Mouse (Mus musculus): ENCODE measurements around the gene Rras2. TPM values are rescaled to one million over a fixed set of nuclear protein-coding genes. Genes with fewer than 3 reads are reported as not detected.
A peak's percentile ranks its signal among the peaks of the same experiment; 100 is the strongest.

Rras2 gene
- total and polyA plus RNA-seq, 2 experiments from 2014 or later = 34.4 to 56.6 TPM

DNA sequence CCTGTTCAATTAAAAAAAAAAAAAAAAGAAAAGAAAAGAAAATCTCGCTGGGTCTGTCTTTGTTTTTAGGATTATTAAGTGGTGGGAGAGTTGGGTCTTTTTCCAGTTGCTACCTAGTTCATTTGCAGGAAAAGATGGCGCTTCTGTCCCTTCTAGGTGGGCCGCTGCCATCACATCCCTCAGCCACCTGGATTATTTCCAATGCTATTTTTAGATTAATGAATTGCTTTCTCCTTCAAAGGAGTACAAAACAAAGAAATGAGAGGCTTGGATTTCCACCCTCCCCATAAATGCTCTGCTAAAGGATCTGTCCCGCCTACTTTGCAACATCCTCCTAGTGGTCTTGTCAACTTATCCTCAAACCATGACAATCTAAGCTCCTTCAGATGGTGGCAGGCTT, 76.2 kb downstream of the Rras2 start:
- Histone ChIP-seq H3K36me3 (ENCODE audit: insufficient read depth) (no peaks in the 10 kb centered on the region; the same call in 1 of the 2 replicates), H3K9ac (no peak overlapping the region), H3K4me3 (ENCODE audit: low read depth, low read length) (no peak overlapping the region), H3K4me2 (ENCODE audit: low read depth) (no peak overlapping the region), H3K9me3 (ENCODE audit: low read length) (no peaks in the 10 kb centered on the region), H3K27ac (ENCODE audit: low read depth, low read length) (no peak overlapping the region), H3K27me3 (ENCODE audit: insufficient read depth, low read length) (no peaks in the 10 kb centered on the region), H3K4me1 (ENCODE audit: insufficient read depth) (peaks cover 6% of the 10 kb centered on the region; the same call in 1 of the 2 replicates)
- no peak for TF ChIP-seq CTCF (IDR thresholded peaks at IDR 0.05; ENCODE audit: low read depth)
- ATAC-seq = no peak
- no peak for DNase-seq
- WGBS = 51% methylated on average over 4 of the region's 4 CpGs

DNA sequence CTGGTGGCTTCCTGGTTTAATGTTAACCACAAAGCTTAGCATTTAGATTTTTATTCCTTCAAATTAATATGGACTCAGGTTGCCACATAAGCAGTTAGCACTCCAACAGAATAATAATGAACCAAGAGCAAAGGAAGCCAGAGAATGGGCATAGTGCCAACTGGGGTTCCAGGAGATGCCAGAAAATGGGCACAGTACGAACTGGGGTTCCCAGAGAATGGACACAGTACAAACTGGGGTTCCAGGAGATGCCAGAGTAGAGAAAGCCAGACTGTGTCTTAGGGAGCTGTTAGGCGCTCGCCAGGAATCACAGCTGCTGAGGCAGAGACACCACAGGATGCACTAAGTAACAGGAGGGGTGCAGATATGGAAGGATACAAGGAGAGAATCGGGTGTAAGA, 80.3 kb downstream of the Rras2 start:
- ATAC-seq = peak; percentile 49; the same call in 1 of the 2 replicates
- 44% methylated on average over 4 of the region's 4 CpGs for WGBS
- no peak overlapping the region for H3K27ac ChIP-seq (ENCODE audit: low read depth, low read length)

DNA sequence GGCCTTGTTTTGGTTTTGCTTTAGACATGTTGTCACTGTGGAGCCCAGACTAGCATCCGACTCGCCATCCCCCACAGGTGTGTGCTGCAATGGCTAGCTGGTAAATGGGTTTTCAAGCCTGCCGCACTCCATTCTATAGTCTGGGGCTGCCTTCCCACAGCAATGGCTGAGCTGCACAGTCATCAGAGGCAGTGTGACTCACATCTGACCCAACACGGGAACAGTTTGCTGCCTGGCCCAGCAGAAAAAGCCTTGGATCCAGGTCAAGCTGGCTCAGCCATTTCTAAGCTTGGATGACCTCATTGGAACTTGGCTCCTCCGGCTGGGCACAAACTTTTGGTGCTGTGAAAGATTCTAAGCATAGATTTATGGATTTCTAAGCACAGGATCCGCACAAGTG, 88.0 kb downstream of the Rras2 start:
- H3K4me1 ChIP-seq (ENCODE audit: insufficient read depth) = 0 out of 2 replicates have a peak, but pooled peaks cover 3% of the 10 kb centered on the region
- H3K4me2 ChIP-seq (ENCODE audit: low read depth) = no peak overlapping the region
- H3K27me3 ChIP-seq (ENCODE audit: insufficient read depth, low read length) = no peaks in the 10 kb centered on the region
- no peak for DNase-seq
- 68% methylated on average over 6 of the region's 6 CpGs for WGBS
- no peaks in the 10 kb centered on the region for H3K9me3 ChIP-seq (ENCODE audit: low read length)
- no peak overlapping the region for H3K9ac ChIP-seq
- H3K27ac ChIP-seq (ENCODE audit: low read depth, low read length) = no peak overlapping the region
- no peaks in the 10 kb centered on the region; the same call in 1 of the 2 replicates for H3K36me3 ChIP-seq (ENCODE audit: insufficient read depth)
- no peak overlapping the region for H3K4me3 ChIP-seq (ENCODE audit: low read depth, low read length)
- ATAC-seq = peak; percentile 25; the same call in 1 of the 2 replicates
- TF ChIP-seq CTCF (IDR thresholded peaks at IDR 0.05; ENCODE audit: low read depth) = no peak

More for the DNA sequence above, 80.3 kb downstream of the Rras2 start:
- Histone ChIP-seq H3K9ac (no peak overlapping the region), H3K9me3 (ENCODE audit: low read length) (no peaks in the 10 kb centered on the region), H3K4me3 (ENCODE audit: low read depth, low read length) (no peak overlapping the region), H3K36me3 (ENCODE audit: insufficient read depth) (no peaks in the 10 kb centered on the region; the same call in 1 of the 2 replicates), H3K27me3 (ENCODE audit: insufficient read depth, low read length) (no peaks in the 10 kb centered on the region), H3K4me1 (ENCODE audit: insufficient read depth) (peaks cover 6% of the 10 kb centered on the region; the same call in 1 of the 2 replicates), H3K4me2 (ENCODE audit: low read depth) (no peak overlapping the region)
- DNase-seq = peak; percentile 43
- TF ChIP-seq CTCF (IDR thresholded peaks at IDR 0.05; ENCODE audit: low read depth) = no peak

DNA sequence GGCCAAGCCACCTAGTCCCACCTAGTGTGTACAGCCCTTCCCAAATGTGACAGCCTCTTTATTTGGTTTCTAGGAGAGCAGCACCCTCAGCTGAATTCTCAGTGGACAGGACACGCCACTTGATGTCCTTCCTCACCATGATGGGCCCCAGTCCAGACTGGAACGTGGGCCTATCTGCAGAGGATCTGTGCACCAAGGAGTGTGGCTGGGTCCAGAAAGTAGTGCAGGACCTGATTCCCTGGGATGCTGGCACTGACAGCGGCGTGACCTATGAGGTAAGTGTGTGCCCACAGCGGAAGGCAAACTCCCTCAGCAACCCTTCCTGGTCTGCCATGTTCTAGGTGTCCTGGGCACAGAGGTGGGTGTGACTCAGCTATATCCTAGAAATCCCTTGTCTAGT, 88.8 kb downstream of the Rras2 start:
- Histone ChIP-seq H3K4me1 (ENCODE audit: insufficient read depth) (0 out of 2 replicates have a peak, but pooled peaks cover 3% of the 10 kb centered on the region), H3K9me3 (ENCODE audit: low read length) (no peaks in the 10 kb centered on the region), H3K27me3 (ENCODE audit: insufficient read depth, low read length) (no peaks in the 10 kb centered on the region), H3K9ac (no peak overlapping the region), H3K36me3 (ENCODE audit: insufficient read depth) (no peaks in the 10 kb centered on the region; the same call in 1 of the 2 replicates), H3K4me3 (ENCODE audit: low read depth, low read length) (no peak overlapping the region), H3K27ac (ENCODE audit: low read depth, low read length) (no peak overlapping the region), H3K4me2 (ENCODE audit: low read depth) (no peak overlapping the region)
- WGBS = 92% methylated on average over 5 of the region's 5 CpGs
- ATAC-seq = no peak
- TF ChIP-seq CTCF (IDR thresholded peaks at IDR 0.05; ENCODE audit: low read depth) = no peak
- DNase-seq = no peak

DNA sequence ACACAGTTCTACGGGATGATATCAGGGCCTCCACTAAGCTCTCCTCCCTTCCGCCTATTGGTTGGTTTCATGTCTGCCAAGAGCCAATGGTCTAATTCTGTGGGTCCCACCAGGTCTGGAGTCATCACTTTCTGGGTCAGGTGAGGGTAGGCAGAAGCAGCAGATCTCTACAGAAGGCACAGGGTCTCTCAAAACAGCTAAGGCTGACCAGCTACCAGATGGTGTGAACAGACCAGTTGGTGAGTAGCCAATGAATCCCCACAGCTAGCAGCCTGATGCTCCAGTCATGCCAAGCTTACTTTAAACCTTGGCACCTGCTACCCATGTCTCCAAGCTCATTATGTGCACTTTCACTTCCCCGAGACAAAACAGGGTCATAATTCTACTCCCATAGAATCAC, 90.2 kb downstream of the Rras2 start:
- no peak overlapping the region for H3K9ac ChIP-seq
- 0 out of 2 replicates have a peak, but pooled peaks cover 3% of the 10 kb centered on the region for H3K4me1 ChIP-seq (ENCODE audit: insufficient read depth)
- 82% methylated on average over 3 of the region's 3 CpGs for WGBS
- TF ChIP-seq CTCF (IDR thresholded peaks at IDR 0.05; ENCODE audit: low read depth) = no peak
- no peak overlapping the region for H3K27ac ChIP-seq (ENCODE audit: low read depth, low read length)
- no peak overlapping the region for H3K4me3 ChIP-seq (ENCODE audit: low read depth, low read length)
- H3K36me3 ChIP-seq (ENCODE audit: insufficient read depth) = no peaks in the 10 kb centered on the region
- DNase-seq = no peak
- no peak overlapping the region for H3K4me2 ChIP-seq (ENCODE audit: low read depth)
- H3K27me3 ChIP-seq (ENCODE audit: insufficient read depth, low read length) = no peaks in the 10 kb centered on the region
- H3K9me3 ChIP-seq (ENCODE audit: low read length) = no peaks in the 10 kb centered on the region
- no peak for ATAC-seq

DNA sequence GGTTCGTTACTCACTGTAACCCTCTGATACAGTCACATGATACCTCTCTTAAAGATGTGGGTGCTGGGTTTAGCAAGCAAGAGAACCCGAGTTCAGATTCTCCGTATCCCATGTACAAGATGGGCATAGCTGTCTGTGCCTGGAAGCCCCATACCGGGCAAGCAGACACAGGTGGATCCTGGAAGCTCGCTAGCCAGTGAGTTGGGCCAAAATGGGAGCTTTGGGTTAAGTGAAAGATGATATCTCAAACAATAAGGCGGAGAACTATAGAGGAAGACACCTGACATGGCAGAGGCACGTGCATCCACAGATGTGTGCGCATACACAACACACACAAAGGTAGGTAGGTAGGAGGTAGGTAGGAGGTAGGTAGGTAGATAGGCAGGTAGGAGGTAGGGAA, 90.7 kb downstream of the Rras2 start:
- DNase-seq (no peak), ATAC-seq (no peak)
- H3K4me3 ChIP-seq (ENCODE audit: low read depth, low read length) = no peak overlapping the region
- H3K27me3 ChIP-seq (ENCODE audit: insufficient read depth, low read length) = no peaks in the 10 kb centered on the region
- H3K4me2 ChIP-seq (ENCODE audit: low read depth) = no peak overlapping the region
- no peaks in the 10 kb centered on the region for H3K36me3 ChIP-seq (ENCODE audit: insufficient read depth)
- no peak for TF ChIP-seq CTCF (IDR thresholded peaks at IDR 0.05; ENCODE audit: low read depth)
- H3K9me3 ChIP-seq (ENCODE audit: low read length) = no peaks in the 10 kb centered on the region
- 0 out of 2 replicates have a peak, but pooled peaks cover 3% of the 10 kb centered on the region for H3K4me1 ChIP-seq (ENCODE audit: insufficient read depth)
- no peak overlapping the region for H3K27ac ChIP-seq (ENCODE audit: low read depth, low read length)
- no peak overlapping the region for H3K9ac ChIP-seq
- WGBS = 89% methylated on average over 8 of the region's 8 CpGs

DNA sequence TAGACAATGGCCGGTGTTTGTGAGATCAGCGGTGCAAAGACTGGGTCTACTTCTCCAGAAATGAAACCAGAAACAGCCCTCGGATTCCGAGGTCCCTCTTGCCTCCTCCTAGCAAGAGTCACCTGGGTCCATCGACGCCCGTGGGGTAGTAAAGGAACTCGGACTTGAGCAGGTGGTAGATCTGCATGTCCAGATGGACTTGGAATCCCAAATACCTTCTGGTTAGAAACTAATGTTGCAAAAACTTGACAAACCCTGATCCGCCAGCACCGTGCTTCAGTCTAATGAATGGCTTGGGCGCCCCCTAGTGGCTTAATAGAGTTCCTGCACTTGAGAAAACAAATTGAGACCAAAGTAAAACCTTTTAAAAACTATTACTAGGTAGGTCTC, 96.9 kb downstream of the Rras2 start:
- Histone ChIP-seq H3K36me3 (ENCODE audit: insufficient read depth) (no peaks in the 10 kb centered on the region), H3K4me3 (ENCODE audit: low read depth, low read length) (peak overlapping the region; percentile 30), H3K27ac (ENCODE audit: low read depth, low read length) (0 out of 2 replicates have a peak overlapping the region, but pooled peaks have one; percentile 54), H3K9me3 (ENCODE audit: low read length) (no peaks in the 10 kb centered on the region), H3K27me3 (ENCODE audit: insufficient read depth, low read length) (no peaks in the 10 kb centered on the region), H3K4me1 (ENCODE audit: insufficient read depth) (no peaks in the 10 kb centered on the region), H3K9ac (peak overlapping the region; percentile 31; the same call in 1 of the 2 replicates), H3K4me2 (ENCODE audit: low read depth) (peak overlapping the region; percentile 55)
- DNase-seq (peak; percentile 89), ATAC-seq (peak; percentile 77)
- TF ChIP-seq CTCF (IDR thresholded peaks at IDR 0.05; ENCODE audit: low read depth) = peak; percentile 93
- under 1% methylated on average over 11 of the region's 11 CpGs for WGBS
